Mouse (Mus musculus): ENCODE measurements around the gene Rassf1. TPM values are rescaled to one million over a fixed set of nuclear protein-coding genes. Genes with fewer than 3 reads are reported as not detected.
A peak's percentile ranks its signal among the peaks of the same experiment; 100 is the strongest.

Gene Rassf1
- polyA plus RNA-seq, 1 experiment from 2014 or later, result 41.3 TPM

DNA sequence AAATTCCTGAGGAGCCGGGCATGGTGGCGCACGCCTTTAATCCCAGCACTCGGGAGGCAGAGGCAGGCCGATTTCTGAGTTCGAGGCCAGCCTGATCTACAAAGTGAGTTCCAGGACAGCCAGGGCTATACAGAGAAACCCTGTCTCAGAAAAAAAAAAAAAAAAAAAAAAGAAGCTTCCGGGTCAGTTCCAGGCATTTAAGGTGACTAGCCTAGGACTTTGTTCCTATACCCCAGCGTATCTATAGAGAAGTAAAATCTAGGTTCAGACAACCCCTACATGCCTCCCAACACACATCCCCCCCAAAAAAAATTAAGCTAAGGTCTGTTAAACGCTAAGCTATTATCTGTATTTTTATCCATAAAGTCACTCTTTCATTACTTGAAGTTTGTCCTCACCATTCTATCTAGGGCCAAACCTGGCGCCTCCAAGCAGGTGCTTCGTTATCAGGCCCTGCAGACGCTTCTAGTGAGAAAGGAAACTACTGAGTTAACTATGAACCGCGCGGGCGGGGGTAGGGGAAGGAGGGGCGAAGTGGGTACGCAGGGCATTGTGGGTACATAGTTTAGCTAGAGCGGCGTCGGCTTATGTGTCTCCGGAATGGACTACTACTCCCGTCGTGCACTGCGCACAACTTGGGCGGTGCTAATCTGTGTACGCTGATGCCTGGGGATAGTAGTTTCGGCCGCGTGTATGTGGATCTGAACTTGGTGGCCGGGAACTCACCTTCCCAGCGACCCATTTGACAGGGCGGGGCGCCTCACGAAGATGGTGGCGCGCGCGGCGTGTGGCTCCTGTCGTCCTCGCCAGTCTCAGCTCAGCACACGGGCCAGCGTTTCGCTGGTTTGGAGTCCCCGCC lies 35.8 kb downstream of the Rassf1 start, which contains the start of gene Ifrd2:
Gene Ifrd2, plus strand, starts transcription at position 669 of the 859 bp plus-strand sequence.
- Histone ChIP-seq H3K27me3 (ENCODE audit: control insufficient read depth, insufficient read depth, low read length) (no peaks in the 10 kb centered on the region), H3K9ac (ENCODE audit: low read length) (peak within 1 kb of the TSS; percentile 57), H3K4me1 (ENCODE audit: control insufficient read depth, insufficient read depth, low read length) (peaks cover 6% of the 10 kb centered on the region), H3K4me3 (ENCODE audit: low read depth, low read length) (peak within 1 kb of the TSS; percentile 78), H3K27ac (ENCODE audit: low read depth, low read length) (peak within 1 kb of the TSS; percentile 53; the same call in 1 of the 2 replicates), H3K4me2 (ENCODE audit: low read depth) (peak within 1 kb of the TSS; percentile 89), H3K9me3 (ENCODE audit: control insufficient read depth, low read length) (no peaks in the 10 kb centered on the region), H3K36me3 (ENCODE audit: control insufficient read depth, insufficient read depth, low read length) (peaks cover 8% of the 10 kb centered on the region)
- peak; percentile 96 for ATAC-seq (ENCODE audit: insufficient read depth, low FRiP score, low TSS enrichment)
- WGBS, result 13% methylated on average over 46 of the region's 46 CpGs
- peak; percentile 95 for DNase-seq (ENCODE audit: low spot score)

DNA sequence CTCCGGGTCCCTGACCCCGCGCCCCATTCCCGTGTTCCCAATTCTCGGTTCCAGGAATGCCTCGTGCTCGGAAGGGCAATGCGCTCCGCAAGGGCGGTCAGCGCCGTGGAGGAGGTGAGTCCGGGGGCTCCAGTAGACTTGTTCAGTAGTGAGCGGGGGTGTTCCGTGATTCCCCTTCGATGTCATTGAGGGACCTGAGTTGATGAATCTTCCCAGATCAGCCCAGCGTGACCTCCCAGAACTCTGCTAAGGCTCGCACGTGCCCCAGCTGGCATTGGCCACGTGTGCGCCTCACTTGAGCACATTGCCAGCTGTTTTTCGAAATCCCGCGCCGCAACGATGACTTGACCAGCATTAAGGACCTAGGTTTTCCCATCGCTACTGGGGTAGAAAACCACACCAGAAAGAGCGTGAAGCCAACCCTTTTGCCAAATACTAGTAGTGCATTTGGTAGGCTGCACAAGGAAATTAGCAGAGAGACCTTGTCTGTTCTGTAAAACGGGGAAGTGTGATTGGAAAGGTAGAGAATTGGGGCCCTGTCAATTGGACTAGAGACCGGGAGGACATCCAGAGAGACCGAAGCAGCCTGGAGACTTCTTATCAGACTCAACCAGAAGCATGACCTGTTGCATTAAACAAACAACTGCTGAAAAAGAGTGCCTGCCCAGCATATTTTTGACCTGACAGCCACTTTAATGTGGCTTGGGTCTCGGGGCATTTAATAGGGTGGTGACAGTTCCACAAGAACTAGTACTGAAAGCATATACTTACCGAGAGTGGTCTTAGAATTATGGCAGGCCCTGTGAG lies 36.7 kb downstream of the Rassf1 start:
- WGBS, result 6% methylated on average over 33 of the region's 33 CpGs
- peak; percentile 50 for ATAC-seq (ENCODE audit: insufficient read depth, low FRiP score, low TSS enrichment)

DNA sequence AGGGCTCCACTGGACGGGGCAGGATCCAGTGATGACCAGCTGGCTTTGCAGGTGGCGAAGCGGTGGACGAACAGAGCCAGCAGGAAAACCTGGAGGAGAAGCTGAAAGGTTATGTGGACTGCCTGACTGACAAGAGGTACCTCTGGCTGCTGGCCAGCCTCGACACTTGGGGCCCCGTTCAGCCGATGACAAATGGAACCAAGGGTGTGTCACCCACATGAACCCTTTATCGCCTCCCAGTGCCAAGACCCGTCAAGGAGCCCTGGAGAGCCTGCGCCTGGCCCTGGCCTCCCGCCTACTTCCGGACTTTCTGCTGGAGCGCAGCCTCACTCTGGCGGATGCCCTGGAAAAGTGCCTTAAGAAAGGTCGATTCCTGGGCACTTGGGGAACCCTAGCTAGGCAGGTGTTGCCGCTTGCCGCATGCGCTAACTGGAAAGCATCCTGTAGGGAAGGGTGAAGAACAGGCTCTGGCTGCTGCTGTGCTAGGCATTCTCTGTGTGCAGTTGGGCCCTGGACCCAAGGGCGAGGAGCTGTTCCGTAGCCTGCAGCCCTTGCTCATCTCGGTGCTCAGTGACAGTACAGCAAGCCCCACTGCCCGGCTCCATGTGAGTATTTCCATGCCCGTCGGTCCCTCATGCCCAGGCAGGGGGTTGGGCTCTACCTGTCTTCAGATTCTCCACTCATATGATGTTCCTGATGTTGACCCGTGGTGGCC lies 38.9 kb downstream of the Rassf1 start:
- ATAC-seq (ENCODE audit: insufficient read depth, low FRiP score, low TSS enrichment) (no peak), DNase-seq (ENCODE audit: low spot score) (no peak)
- WGBS, result 90% methylated on average over 25 of the region's 25 CpGs
- Histone ChIP-seq H3K4me1 (ENCODE audit: control insufficient read depth, insufficient read depth, low read length) (peaks cover 6% of the 10 kb centered on the region), H3K9ac (ENCODE audit: low read length) (no peak overlapping the region), H3K36me3 (ENCODE audit: control insufficient read depth, insufficient read depth, low read length) (peaks cover 14% of the 10 kb centered on the region), H3K27me3 (ENCODE audit: control insufficient read depth, insufficient read depth, low read length) (no peaks in the 10 kb centered on the region), H3K4me2 (ENCODE audit: low read depth) (no peak overlapping the region), H3K27ac (ENCODE audit: low read depth, low read length) (no peak overlapping the region), H3K9me3 (ENCODE audit: control insufficient read depth, low read length) (no peaks in the 10 kb centered on the region), H3K4me3 (ENCODE audit: low read depth, low read length) (no peak overlapping the region)

More for the DNA sequence above, 36.7 kb downstream of the Rassf1 start:
- H3K4me3 ChIP-seq (ENCODE audit: low read depth, low read length), result peak overlapping the region; percentile 78
- peaks cover 6% of the 10 kb centered on the region for H3K4me1 ChIP-seq (ENCODE audit: control insufficient read depth, insufficient read depth, low read length)
- H3K27me3 ChIP-seq (ENCODE audit: control insufficient read depth, insufficient read depth, low read length), result no peaks in the 10 kb centered on the region
- peak overlapping the region; percentile 57 for H3K9ac ChIP-seq (ENCODE audit: low read length)
- peak overlapping the region; percentile 89 for H3K4me2 ChIP-seq (ENCODE audit: low read depth)
- peak overlapping the region; percentile 53; the same call in 1 of the 2 replicates for H3K27ac ChIP-seq (ENCODE audit: low read depth, low read length)
- H3K36me3 ChIP-seq (ENCODE audit: control insufficient read depth, insufficient read depth, low read length), result peaks cover 12% of the 10 kb centered on the region
- H3K9me3 ChIP-seq (ENCODE audit: control insufficient read depth, low read length), result no peaks in the 10 kb centered on the region
- no peak for DNase-seq (ENCODE audit: low spot score)

DNA sequence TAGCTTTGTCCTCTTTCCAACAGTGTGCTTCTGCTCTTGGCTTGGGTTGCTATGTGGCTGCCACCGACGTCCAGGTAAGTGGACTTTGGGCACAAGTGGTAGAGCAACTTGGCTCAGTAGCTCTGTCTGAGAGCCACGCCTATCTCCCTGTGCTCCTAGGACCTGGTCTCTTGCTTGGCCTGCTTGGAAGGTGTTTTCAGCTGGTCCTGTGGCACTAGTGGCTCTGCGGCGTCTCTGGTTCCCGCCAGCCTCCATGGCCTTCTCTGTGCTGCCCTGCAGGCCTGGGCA lies 39.4 kb downstream of the Rassf1 start:
- 94% methylated on average over 6 of the region's 6 CpGs for WGBS
- H3K4me1 ChIP-seq (ENCODE audit: control insufficient read depth, insufficient read depth, low read length), result peaks cover 6% of the 10 kb centered on the region
- no peak for DNase-seq (ENCODE audit: low spot score)
- H3K36me3 ChIP-seq (ENCODE audit: control insufficient read depth, insufficient read depth, low read length), result peaks cover 14% of the 10 kb centered on the region
- no peak for ATAC-seq (ENCODE audit: insufficient read depth, low FRiP score, low TSS enrichment)
- no peak overlapping the region for H3K4me3 ChIP-seq (ENCODE audit: low read depth, low read length)
- no peaks in the 10 kb centered on the region for H3K9me3 ChIP-seq (ENCODE audit: control insufficient read depth, low read length)
- no peak overlapping the region for H3K27ac ChIP-seq (ENCODE audit: low read depth, low read length)
- H3K4me2 ChIP-seq (ENCODE audit: low read depth), result no peak overlapping the region
- H3K9ac ChIP-seq (ENCODE audit: low read length), result no peak overlapping the region
- no peaks in the 10 kb centered on the region for H3K27me3 ChIP-seq (ENCODE audit: control insufficient read depth, insufficient read depth, low read length)

DNA sequence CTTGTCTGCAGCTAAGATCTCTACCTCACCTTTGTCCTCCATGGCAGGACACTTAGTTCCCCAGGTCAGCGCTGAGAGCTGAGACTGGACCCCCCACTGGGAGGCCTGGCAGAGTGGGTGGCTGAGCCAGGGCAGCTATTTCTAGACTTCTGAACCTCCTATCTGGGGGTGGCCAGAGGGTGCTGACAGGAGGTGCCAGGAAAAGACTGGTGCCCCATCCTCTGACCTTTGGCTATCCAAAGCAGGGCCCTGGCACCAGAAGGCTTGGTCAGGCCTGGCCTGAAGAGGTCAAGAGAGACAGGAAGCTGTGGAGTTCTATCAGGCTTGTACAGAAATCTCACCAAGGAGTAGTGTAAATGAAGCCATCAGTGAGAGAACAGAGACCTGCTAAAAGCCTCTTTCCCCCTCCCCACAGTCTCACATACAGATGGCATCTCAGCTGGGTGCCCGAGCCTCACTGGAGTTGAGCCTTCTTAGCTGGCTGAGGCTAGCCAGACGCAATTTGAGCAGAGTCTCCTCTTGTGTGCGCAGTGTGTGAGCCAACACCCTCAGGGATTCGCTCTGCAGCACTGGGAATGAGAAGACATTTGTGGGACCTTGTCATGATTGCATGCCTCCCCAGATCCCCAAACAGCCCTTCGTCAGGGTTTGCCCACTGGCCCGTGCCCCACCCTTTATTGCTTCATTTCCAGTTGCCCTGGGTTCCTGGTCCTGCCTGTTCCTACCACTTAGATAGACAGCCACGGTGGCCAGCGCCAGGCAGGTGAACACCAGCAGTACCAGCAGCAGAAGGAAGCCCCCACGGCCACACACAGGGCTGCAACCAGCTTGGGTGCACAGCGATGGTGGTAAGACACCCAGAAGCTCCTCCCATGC lies 42.0 kb downstream of the Rassf1 start:
- Histone ChIP-seq H3K27me3 (ENCODE audit: control insufficient read depth, insufficient read depth, low read length) (no peaks in the 10 kb centered on the region), H3K36me3 (ENCODE audit: control insufficient read depth, insufficient read depth, low read length) (peaks cover 14% of the 10 kb centered on the region), H3K27ac (ENCODE audit: low read depth, low read length) (no peak overlapping the region), H3K4me2 (ENCODE audit: low read depth) (no peak overlapping the region), H3K4me3 (ENCODE audit: low read depth, low read length) (no peak overlapping the region), H3K9me3 (ENCODE audit: control insufficient read depth, low read length) (no peaks in the 10 kb centered on the region), H3K4me1 (ENCODE audit: control insufficient read depth, insufficient read depth, low read length) (peaks cover 3% of the 10 kb centered on the region), H3K9ac (ENCODE audit: low read length) (no peak overlapping the region)
- DNase-seq (ENCODE audit: low spot score) (no peak), ATAC-seq (ENCODE audit: insufficient read depth, low FRiP score, low TSS enrichment) (no peak)
- WGBS, result 79% methylated on average over 11 of the region's 11 CpGs

DNA sequence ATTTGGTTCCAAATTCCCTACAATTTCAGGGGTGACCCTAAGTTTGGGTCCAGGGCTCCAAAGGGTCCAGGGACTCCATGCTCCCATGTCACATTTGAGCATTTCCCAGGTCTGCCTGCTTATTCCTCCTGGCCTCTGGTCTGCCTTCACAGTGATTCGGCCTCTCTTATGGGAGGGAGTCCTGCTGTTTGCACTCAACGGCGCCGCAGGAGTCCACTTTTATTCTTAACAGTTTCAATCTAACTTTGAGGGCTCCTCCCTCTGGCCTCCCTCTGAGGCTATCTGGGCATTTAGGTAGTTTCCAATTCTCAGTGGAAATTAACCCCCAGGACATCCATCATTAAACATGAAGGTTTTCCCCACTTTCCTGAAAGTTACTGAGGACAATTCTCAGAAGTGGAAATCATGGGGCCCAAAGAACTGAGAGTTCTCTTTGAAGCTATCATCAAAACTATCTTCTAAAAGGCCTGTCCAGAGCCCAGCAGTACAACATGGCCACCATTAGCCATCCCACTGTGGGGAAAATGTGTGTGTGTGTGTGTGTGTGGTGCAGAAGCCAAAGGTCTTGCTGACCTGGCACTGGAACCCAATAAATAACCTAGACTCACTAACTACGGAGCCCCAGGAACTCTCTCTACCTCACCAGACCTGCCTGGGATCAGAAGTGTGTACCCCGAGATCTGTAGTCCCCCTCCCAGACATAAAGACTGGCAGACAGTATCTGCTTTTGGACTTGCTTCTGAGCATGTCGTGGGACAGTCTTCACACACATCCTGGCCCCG lies 43.1 kb downstream of the Rassf1 start:
- Histone ChIP-seq H3K27me3 (ENCODE audit: control insufficient read depth, insufficient read depth, low read length) (no peaks in the 10 kb centered on the region), H3K4me3 (ENCODE audit: low read depth, low read length) (no peak overlapping the region), H3K36me3 (ENCODE audit: control insufficient read depth, insufficient read depth, low read length) (peaks cover 14% of the 10 kb centered on the region), H3K9ac (ENCODE audit: low read length) (no peak overlapping the region), H3K4me1 (ENCODE audit: control insufficient read depth, insufficient read depth, low read length) (no peaks in the 10 kb centered on the region), H3K9me3 (ENCODE audit: control insufficient read depth, low read length) (no peaks in the 10 kb centered on the region), H3K4me2 (ENCODE audit: low read depth) (no peak overlapping the region), H3K27ac (ENCODE audit: low read depth, low read length) (no peak overlapping the region)
- no peak for ATAC-seq (ENCODE audit: insufficient read depth, low FRiP score, low TSS enrichment)
- no peak for DNase-seq (ENCODE audit: low spot score)
- 67% methylated on average over 8 of the region's 8 CpGs for WGBS

DNA sequence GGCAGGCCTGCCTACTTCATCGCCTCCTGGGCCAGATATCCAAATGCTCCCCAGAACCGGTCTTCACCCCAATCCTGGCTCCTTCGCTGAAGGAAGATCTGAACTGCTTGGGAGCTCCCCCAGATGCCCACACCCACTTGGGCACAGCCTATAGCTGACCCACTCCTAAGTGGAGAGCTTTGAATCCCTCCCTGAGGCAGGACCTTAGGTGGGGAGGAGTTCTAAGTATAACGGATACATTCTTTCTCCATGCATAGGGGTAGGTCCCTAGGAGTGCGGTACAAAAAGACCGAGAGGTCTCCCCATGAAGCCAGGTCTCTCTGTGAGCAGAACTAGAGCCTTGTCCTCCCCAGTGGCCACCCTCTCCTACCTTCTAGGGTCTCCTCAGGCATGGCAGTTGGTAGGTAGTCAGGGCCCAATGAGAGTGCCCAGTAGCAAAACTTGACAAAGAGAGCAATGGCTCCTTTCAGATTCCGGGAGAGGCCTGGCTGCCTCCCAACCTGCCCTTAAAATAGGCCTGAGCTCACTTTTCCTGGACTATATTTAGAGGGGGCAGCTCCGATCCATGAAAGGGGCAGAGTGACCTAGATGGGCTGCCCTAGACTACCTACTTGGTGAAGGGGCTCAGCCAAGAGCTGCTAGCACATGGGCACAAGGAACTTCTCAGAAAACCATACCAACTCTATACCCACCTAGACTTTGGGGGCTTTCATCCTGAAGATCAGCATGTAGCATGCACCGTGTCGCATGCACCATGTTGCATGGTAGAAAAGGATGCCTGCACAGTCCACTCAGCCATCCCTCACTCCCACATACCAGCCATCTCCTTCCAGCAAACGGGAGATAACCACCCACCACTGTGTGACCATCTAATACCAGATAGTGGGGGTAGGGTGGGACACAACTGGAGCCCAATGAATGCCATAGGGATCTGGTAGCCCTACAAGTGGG lies 45.5 kb downstream of the Rassf1 start:
- peaks cover 9% of the 10 kb centered on the region for H3K36me3 ChIP-seq (ENCODE audit: control insufficient read depth, insufficient read depth, low read length)
- H3K4me1 ChIP-seq (ENCODE audit: control insufficient read depth, insufficient read depth, low read length), result no peaks in the 10 kb centered on the region
- 94% methylated on average over 11 of the region's 11 CpGs for WGBS
- H3K27me3 ChIP-seq (ENCODE audit: control insufficient read depth, insufficient read depth, low read length), result no peaks in the 10 kb centered on the region
- ATAC-seq (ENCODE audit: insufficient read depth, low FRiP score, low TSS enrichment), result no peak
- no peak overlapping the region for H3K4me2 ChIP-seq (ENCODE audit: low read depth)
- DNase-seq (ENCODE audit: low spot score), result no peak
- no peak overlapping the region for H3K9ac ChIP-seq (ENCODE audit: low read length)
- no peaks in the 10 kb centered on the region for H3K9me3 ChIP-seq (ENCODE audit: control insufficient read depth, low read length)
- H3K27ac ChIP-seq (ENCODE audit: low read depth, low read length), result 0 out of 2 replicates have a peak overlapping the region, but pooled peaks have one; percentile 14
- H3K4me3 ChIP-seq (ENCODE audit: low read depth, low read length), result no peak overlapping the region

All from neural tube, embryonic 11.5 days (tissue).